Mouse (Mus musculus) E14TG2a.4 (cell line): ENCODE results near the gene Srgap2.

Source experiments
- H3K27me3 ChIP-seq: 2 replicates; pipeline ENCODE4 v1.6.1; 2014; ENCODE audit warnings: low read length, control low read depth; ENCODE audit not compliant: insufficient read depth
- H3K36me3 ChIP-seq: 2 replicates; pipeline ENCODE4 v1.6.1; 2014; ENCODE audit warnings: low read length, control low read depth; ENCODE audit not compliant: insufficient read depth
- H3K4me1 ChIP-seq: replicated peaks from 2 replicates; pipeline ENCODE4 v1.6.1; 2014; ENCODE audit warnings: low read depth, low read length, control low read depth
- H3K4me3 ChIP-seq: replicated peaks from 2 replicates; pipeline ENCODE4 v1.5.1; 2014; ENCODE audit warnings: mild to moderate bottlenecking, low read length
- H3K9me3 ChIP-seq: 2 replicates; pipeline ENCODE4 v1.6.1; 2014; ENCODE audit warnings: low read length, control low read depth
- CTCF ChIP-seq: conservative IDR thresholded peaks from 2 replicates; pipeline ENCODE4 v1.5.1; 2014; ENCODE audit warnings: low read length
- NANOG ChIP-seq: IDR thresholded peaks from 2 replicates; pipeline ENCODE4 v1.6.1; 2014; ENCODE audit warnings: borderline replicate concordance, low read length, mixed read lengths
- POU5F1 ChIP-seq: IDR thresholded peaks from 2 replicates; pipeline ENCODE4 v1.6.1; 2014; ENCODE audit warnings: low read length, borderline replicate concordance

The Srgap2 gene

GRCm38 (mm10) chr1:131465855-131466254 is 61.3 kb downstream of the Srgap2 start:
- Histone ChIP-seq H3K4me3 (no peak overlapping the region), H3K36me3 (no peaks in the 10 kb centered on the region)
- TF ChIP-seq POU5F1 (no peak), CTCF (no peak), NANOG (no peak)

GRCm38 (mm10) chr1:131463953-131464627 is 63.1 kb downstream of the Srgap2 start:
- Histone ChIP-seq H3K4me1 (0 out of 2 replicates have a peak, but pooled peaks cover 10% of the 10 kb centered on the region), H3K27me3 (no peaks in the 10 kb centered on the region), H3K4me3 (no peak overlapping the region), H3K36me3 (no peaks in the 10 kb centered on the region), H3K9me3 (no peaks in the 10 kb centered on the region)
- TF ChIP-seq POU5F1 (no peak), CTCF (no peak), NANOG (no peak)

More at GRCm38 (mm10) chr1:131465855-131466254, 61.3 kb downstream of the Srgap2 start:
- no peaks in the 10 kb centered on the region for H3K27me3 ChIP-seq
- H3K9me3 ChIP-seq, result no peaks in the 10 kb centered on the region
- H3K4me1 ChIP-seq, result peaks cover 18% of the 10 kb centered on the region; the same call in 1 of the 2 replicates

- Histone ChIP-seq H3K36me3 (no peaks in the 10 kb centered on the region), H3K4me3 (no peak overlapping the region), H3K27me3 (no peaks in the 10 kb centered on the region), H3K4me1 (0 out of 2 replicates have a peak, but pooled peaks cover 10% of the 10 kb centered on the region), H3K9me3 (no peaks in the 10 kb centered on the region)
- no peak for TF ChIP-seq NANOG
- no peak for TF ChIP-seq CTCF
- no peak for TF ChIP-seq POU5F1
Observed at GRCm38 (mm10) chr1:131462541-131463067, 64.5 kb downstream of the Srgap2 start.

- Histone ChIP-seq H3K36me3 (no peaks in the 10 kb centered on the region), H3K27me3 (no peaks in the 10 kb centered on the region), H3K4me3 (no peak overlapping the region), H3K4me1 (0 out of 2 replicates have a peak, but pooled peaks cover 10% of the 10 kb centered on the region), H3K9me3 (no peaks in the 10 kb centered on the region)
- no peak for TF ChIP-seq NANOG
- TF ChIP-seq CTCF, result no peak
- TF ChIP-seq POU5F1, result no peak
Observed at GRCm38 (mm10) chr1:131460914-131461530, 66.1 kb downstream of the Srgap2 start.

- no peaks in the 10 kb centered on the region for H3K9me3 ChIP-seq
- peaks cover 9% of the 10 kb centered on the region for H3K36me3 ChIP-seq
- TF ChIP-seq NANOG (no peak), CTCF (no peak), POU5F1 (no peak)
- H3K4me3 ChIP-seq, result no peak overlapping the region
- H3K27me3 ChIP-seq, result no peaks in the 10 kb centered on the region
- peaks cover 8% of the 10 kb centered on the region for H3K4me1 ChIP-seq
Observed at GRCm38 (mm10) chr1:131455355-131455890, 71.7 kb downstream of the Srgap2 start.

- TF ChIP-seq POU5F1 (no peak), NANOG (no peak), CTCF (no peak)
Observed at GRCm38 (mm10) chr1:131454386-131454785, 72.8 kb downstream of the Srgap2 start.

GRCm38 (mm10) chr1:131453335-131453734 is 73.8 kb downstream of the Srgap2 start:
- no peak for TF ChIP-seq CTCF
- no peak for TF ChIP-seq POU5F1
- no peak for TF ChIP-seq NANOG
- no peaks in the 10 kb centered on the region for H3K9me3 ChIP-seq
- peaks cover 8% of the 10 kb centered on the region for H3K4me1 ChIP-seq
- H3K27me3 ChIP-seq, result no peaks in the 10 kb centered on the region
- H3K4me3 ChIP-seq, result no peak overlapping the region
- peaks cover 9% of the 10 kb centered on the region for H3K36me3 ChIP-seq

More at GRCm38 (mm10) chr1:131454386-131454785, 72.8 kb downstream of the Srgap2 start:
- peaks cover 8% of the 10 kb centered on the region for H3K4me1 ChIP-seq
- no peaks in the 10 kb centered on the region for H3K27me3 ChIP-seq
- H3K36me3 ChIP-seq, result peaks cover 9% of the 10 kb centered on the region
- H3K9me3 ChIP-seq, result no peaks in the 10 kb centered on the region
- no peak overlapping the region for H3K4me3 ChIP-seq

GRCm38 (mm10) chr1:131448373-131448772 is 78.8 kb downstream of the Srgap2 start:
- Histone ChIP-seq H3K4me3 (no peak overlapping the region), H3K4me1 (no peaks in the 10 kb centered on the region), H3K9me3 (no peaks in the 10 kb centered on the region), H3K27me3 (no peaks in the 10 kb centered on the region), H3K36me3 (peaks cover 9% of the 10 kb centered on the region)
- TF ChIP-seq POU5F1, result no peak
- no peak for TF ChIP-seq CTCF
- TF ChIP-seq NANOG, result no peak

GRCm38 (mm10) chr1:131447333-131447732 is 79.8 kb downstream of the Srgap2 start:
- no peaks in the 10 kb centered on the region for H3K27me3 ChIP-seq
- no peak overlapping the region for H3K4me3 ChIP-seq
- no peaks in the 10 kb centered on the region for H3K4me1 ChIP-seq
- TF ChIP-seq CTCF (no peak), POU5F1 (no peak), NANOG (no peak)
- peaks cover 7% of the 10 kb centered on the region for H3K36me3 ChIP-seq
- H3K9me3 ChIP-seq, result no peaks in the 10 kb centered on the region
